Mouse (Mus musculus) CD8-positive naive resting alpha-beta T cell, adult 57 days (primary cell): ENCODE results near the gene Rarres2. TPM values are rescaled to one million over a fixed set of nuclear protein-coding genes. Genes with fewer than 3 reads are reported as not detected.

ENCODE experiments used
- total RNA-seq: library from RNA; stranded (reverse); gene quantifications from one replicate; pipeline ENCODE4 v1.2.4, GENCODE M21; 2023

Rarres2 gene
- not detected for total RNA-seq

GRCm38 (mm10) chr6:48572572-48573061 is at the start of gene Rarres2:
Gene Rarres2, minus strand, starts transcription at chr6:48572789.

GRCm38 (mm10) chr6:48601271-48602079 is 28.9 kb upstream of the Rarres2 start, which contains the start of gene Zfp775:
Gene Zfp775, plus strand, starts transcription at chr6:48602063.

GRCm38 (mm10) chr6:48593158-48594042 is 20.8 kb upstream of the Rarres2 start, which contains the start of the genes Repin1 and Gm44965:
Gene Repin1, plus strand, starts transcription at chr6:48593883.
Gene Gm44965, plus strand, starts transcription at chr6:48593941.

GRCm38 (mm10) chr6:48589194-48589750 is 16.7 kb upstream of the Rarres2 start, which contains the start of gene Gm45021:
Gene Gm45021, plus strand, starts transcription at chr6:48589610.

GRCm38 (mm10) chr6:48554280-48555103 is 18.1 kb downstream of the Rarres2 start, which contains the start of gene Lrrc61:
Gene Lrrc61, plus strand, starts transcription at chr6:48554796.

GRCm38 (mm10) chr6:48537105-48537954 is 35.3 kb downstream of the Rarres2 start, which contains the start of gene Atp6v0e2:
Gene Atp6v0e2, plus strand, starts transcription at chr6:48537615.

Other genes with a start within 250 kb of the Rarres2 start
- gene Krba1, start 177.2 kb downstream of the Rarres2 start, total RNA-seq: 37.7 TPM
- gene Zfp467, start 127.0 kb downstream of the Rarres2 start, total RNA-seq: 3.0 TPM
- gene Sspo, start 124.6 kb downstream of the Rarres2 start, total RNA-seq: 0.37 TPM
- 0.61 TPM for gene Atp6v0e2, start 35.2 kb downstream of the Rarres2 start, total RNA-seq
- 51.7 TPM for gene Lrrc61, start 18.0 kb downstream of the Rarres2 start, total RNA-seq
- not detected for gene Gm45021, start 16.8 kb upstream of the Rarres2 start, total RNA-seq
- gene Repin1, start 21.1 kb upstream of the Rarres2 start, total RNA-seq: 1.7 TPM
- not detected for gene Gm44965, start 21.2 kb upstream of the Rarres2 start, total RNA-seq
- 5.0 TPM for gene Zfp775, start 29.3 kb upstream of the Rarres2 start, total RNA-seq
- 0.77 TPM for gene AI854703, start 54.0 kb upstream of the Rarres2 start, total RNA-seq
- 126 TPM for gene Gimap8, start 74.4 kb upstream of the Rarres2 start, total RNA-seq
- 157 TPM for gene Gimap9, start 103.3 kb upstream of the Rarres2 start, total RNA-seq
- gene Gimap4, start 111.8 kb upstream of the Rarres2 start, total RNA-seq: 194 TPM
- 1,380 TPM for gene Gimap6, start 135.4 kb upstream of the Rarres2 start, total RNA-seq
- 19.7 TPM for gene Gm28053, start 145.8 kb upstream of the Rarres2 start, total RNA-seq
- gene Gimap7, start 145.8 kb upstream of the Rarres2 start, total RNA-seq: 33.3 TPM
- gene Gimap1, start 166.3 kb upstream of the Rarres2 start, total RNA-seq: 115 TPM
- 161 TPM for gene Gimap5, start 173.4 kb upstream of the Rarres2 start, total RNA-seq
- 406 TPM for gene Gimap3, start 198.1 kb upstream of the Rarres2 start, total RNA-seq